Mouse (Mus musculus): ENCODE data around the gene Rgs2. TPM values are rescaled to one million over a fixed set of nuclear protein-coding genes. Genes with fewer than 3 reads are reported as not detected.

Rgs2 gene
- polyA plus RNA-seq (2012; rRNA removed): 2.1 and 2.8 TPM in 2 replicates

DNA sequence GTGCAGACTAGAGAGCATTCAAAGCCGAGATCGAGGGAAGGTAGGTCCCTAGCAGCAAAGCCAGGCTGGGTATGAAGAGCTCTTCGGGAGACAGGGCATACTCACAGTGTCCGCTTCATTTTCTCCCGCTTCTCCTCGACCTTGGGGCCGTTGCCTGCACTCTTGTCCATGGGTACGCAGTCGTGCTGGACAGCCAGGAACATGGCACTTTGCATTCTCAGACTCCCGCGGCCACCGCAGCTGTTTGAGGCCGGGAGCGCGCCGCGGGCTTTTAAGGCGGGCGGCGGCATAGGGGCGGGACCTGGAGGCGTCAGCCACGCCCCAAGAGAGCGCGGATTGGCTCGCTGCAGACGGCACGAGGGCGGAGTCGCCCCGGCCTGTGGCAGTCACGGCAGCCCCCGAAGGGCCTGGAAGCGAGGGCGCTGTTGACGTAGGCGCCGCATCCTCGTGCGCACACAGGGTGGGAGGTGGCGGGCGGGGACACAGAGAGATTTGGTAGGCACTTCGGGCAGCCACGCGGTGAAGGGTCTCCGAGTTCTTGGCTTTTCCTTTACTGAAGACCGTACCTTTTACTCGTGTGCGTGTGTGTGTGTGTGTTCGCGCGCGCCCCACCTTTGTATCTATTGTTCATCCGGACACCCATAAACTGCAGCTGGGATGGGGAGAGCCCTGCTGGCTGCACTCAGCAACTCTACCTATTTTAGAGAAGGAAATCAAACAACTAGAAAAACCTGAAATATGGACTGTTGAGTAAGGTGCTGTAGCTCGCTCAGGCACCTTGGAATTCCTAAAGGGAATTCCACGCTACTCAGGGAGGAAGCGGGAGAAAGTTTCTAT lies at the start of gene Rgs2:
Gene Rgs2 (minus strand): TSS at position 258 of the 837 bp plus-strand sequence.
- peak within 1 kb of the TSS; percentile 83 for H3K4me3 ChIP-seq (ENCODE audit: control insufficient read depth, low read depth, low read length)
- TF ChIP-seq POLR2A (IDR thresholded peaks at IDR 0.05; ENCODE audit: control insufficient read depth, low read depth, low read length): peak; percentile 98
- no peak for TF ChIP-seq CTCF (IDR thresholded peaks at IDR 0.05; ENCODE audit: control insufficient read depth, insufficient read depth, insufficient replicate concordance, low read depth, low read length)
- H3K36me3 ChIP-seq (ENCODE audit: control insufficient read depth, insufficient read depth, low read length): no peaks in the 10 kb centered on the region
- H3K4me1 ChIP-seq (ENCODE audit: control insufficient read depth, insufficient read depth, low read length): peaks cover 7% of the 10 kb centered on the region
- H3K27ac ChIP-seq (ENCODE audit: control insufficient read depth, insufficient read depth, low read depth, low read length): peak within 1 kb of the TSS; percentile 70
- no peaks in the 10 kb centered on the region for H3K27me3 ChIP-seq (ENCODE audit: control insufficient read depth, insufficient read depth, low read length)

GRCm38 (mm10) chr1:144053401-144053800 lies 49.4 kb upstream of the Rgs2 start:
- Histone ChIP-seq H3K27me3 (ENCODE audit: control insufficient read depth, insufficient read depth, low read length) (no peaks in the 10 kb centered on the region), H3K4me3 (ENCODE audit: control insufficient read depth, low read depth, low read length) (no peak overlapping the region), H3K4me1 (ENCODE audit: control insufficient read depth, insufficient read depth, low read length) (no peaks in the 10 kb centered on the region), H3K27ac (ENCODE audit: control insufficient read depth, insufficient read depth, low read depth, low read length) (no peak overlapping the region), H3K36me3 (ENCODE audit: control insufficient read depth, insufficient read depth, low read length) (no peaks in the 10 kb centered on the region)
- TF ChIP-seq CTCF (IDR thresholded peaks at IDR 0.05; ENCODE audit: control insufficient read depth, insufficient read depth, insufficient replicate concordance, low read depth, low read length) (no peak), POLR2A (IDR thresholded peaks at IDR 0.05; ENCODE audit: control insufficient read depth, low read depth, low read length) (no peak)

- Histone ChIP-seq H3K4me3 (ENCODE audit: control insufficient read depth, low read depth, low read length) (no peak overlapping the region), H3K27me3 (ENCODE audit: control insufficient read depth, insufficient read depth, low read length) (no peaks in the 10 kb centered on the region), H3K4me1 (ENCODE audit: control insufficient read depth, insufficient read depth, low read length) (no peaks in the 10 kb centered on the region), H3K36me3 (ENCODE audit: control insufficient read depth, insufficient read depth, low read length) (no peaks in the 10 kb centered on the region), H3K27ac (ENCODE audit: control insufficient read depth, insufficient read depth, low read depth, low read length) (no peak overlapping the region)
- no peak for TF ChIP-seq POLR2A (IDR thresholded peaks at IDR 0.05; ENCODE audit: control insufficient read depth, low read depth, low read length)
- no peak for TF ChIP-seq CTCF (IDR thresholded peaks at IDR 0.05; ENCODE audit: control insufficient read depth, insufficient read depth, insufficient replicate concordance, low read depth, low read length)
Measured at GRCm38 (mm10) chr1:144041826-144042225, 37.9 kb upstream of the Rgs2 start.

DNA sequence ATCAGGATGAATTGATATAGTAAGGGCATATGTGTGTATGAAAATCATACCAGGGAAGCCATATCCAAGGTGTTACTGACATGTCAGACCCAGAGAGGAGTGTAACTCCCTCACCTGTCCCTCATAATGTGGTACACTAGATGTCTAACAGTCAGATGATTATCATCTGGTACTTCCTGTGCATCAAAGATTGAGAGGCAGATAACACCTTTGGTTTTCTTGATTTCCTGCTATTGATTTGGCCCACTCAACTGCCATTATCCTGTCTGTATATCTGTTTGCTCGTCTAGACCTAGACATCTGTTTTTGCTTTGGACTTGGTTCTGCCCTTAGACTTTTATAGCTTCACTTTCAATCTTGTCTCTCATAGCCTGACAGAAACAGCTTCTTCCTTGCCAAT lies 29.5 kb upstream of the Rgs2 start:
- no peaks in the 10 kb centered on the region for H3K36me3 ChIP-seq (ENCODE audit: control insufficient read depth, insufficient read depth, low read length)
- H3K4me3 ChIP-seq (ENCODE audit: control insufficient read depth, low read depth, low read length): no peak overlapping the region
- H3K27me3 ChIP-seq (ENCODE audit: control insufficient read depth, insufficient read depth, low read length): no peaks in the 10 kb centered on the region
- peaks cover 5% of the 10 kb centered on the region for H3K4me1 ChIP-seq (ENCODE audit: control insufficient read depth, insufficient read depth, low read length)
- H3K27ac ChIP-seq (ENCODE audit: control insufficient read depth, insufficient read depth, low read depth, low read length): no peak overlapping the region
- TF ChIP-seq CTCF (IDR thresholded peaks at IDR 0.05; ENCODE audit: control insufficient read depth, insufficient read depth, insufficient replicate concordance, low read depth, low read length) (no peak), POLR2A (IDR thresholded peaks at IDR 0.05; ENCODE audit: control insufficient read depth, low read depth, low read length) (no peak)

- no peaks in the 10 kb centered on the region for H3K27me3 ChIP-seq (ENCODE audit: control insufficient read depth, insufficient read depth, low read length)
- TF ChIP-seq CTCF (IDR thresholded peaks at IDR 0.05; ENCODE audit: control insufficient read depth, insufficient read depth, insufficient replicate concordance, low read depth, low read length): no peak
- no peak for TF ChIP-seq POLR2A (IDR thresholded peaks at IDR 0.05; ENCODE audit: control insufficient read depth, low read depth, low read length)
- no peak overlapping the region for H3K27ac ChIP-seq (ENCODE audit: control insufficient read depth, insufficient read depth, low read depth, low read length)
Measured at GRCm38 (mm10) chr1:144030499-144030898, 26.5 kb upstream of the Rgs2 start.

GRCm38 (mm10) chr1:144029679-144030078 lies 25.7 kb upstream of the Rgs2 start:
- TF ChIP-seq POLR2A (IDR thresholded peaks at IDR 0.05; ENCODE audit: control insufficient read depth, low read depth, low read length) (no peak), CTCF (IDR thresholded peaks at IDR 0.05; ENCODE audit: control insufficient read depth, insufficient read depth, insufficient replicate concordance, low read depth, low read length) (no peak)
- H3K27me3 ChIP-seq (ENCODE audit: control insufficient read depth, insufficient read depth, low read length): no peaks in the 10 kb centered on the region
- peak overlapping the region; percentile 60; the same call in 1 of the 2 replicates for H3K4me3 ChIP-seq (ENCODE audit: control insufficient read depth, low read depth, low read length)
- no peaks in the 10 kb centered on the region for H3K36me3 ChIP-seq (ENCODE audit: control insufficient read depth, insufficient read depth, low read length)
- no peak overlapping the region for H3K27ac ChIP-seq (ENCODE audit: control insufficient read depth, insufficient read depth, low read depth, low read length)
- H3K4me1 ChIP-seq (ENCODE audit: control insufficient read depth, insufficient read depth, low read length): peaks cover 5% of the 10 kb centered on the region

More at GRCm38 (mm10) chr1:144030499-144030898, 26.5 kb upstream of the Rgs2 start:
- Histone ChIP-seq H3K4me1 (ENCODE audit: control insufficient read depth, insufficient read depth, low read length) (peaks cover 5% of the 10 kb centered on the region), H3K36me3 (ENCODE audit: control insufficient read depth, insufficient read depth, low read length) (no peaks in the 10 kb centered on the region), H3K4me3 (ENCODE audit: control insufficient read depth, low read depth, low read length) (no peak overlapping the region)

DNA sequence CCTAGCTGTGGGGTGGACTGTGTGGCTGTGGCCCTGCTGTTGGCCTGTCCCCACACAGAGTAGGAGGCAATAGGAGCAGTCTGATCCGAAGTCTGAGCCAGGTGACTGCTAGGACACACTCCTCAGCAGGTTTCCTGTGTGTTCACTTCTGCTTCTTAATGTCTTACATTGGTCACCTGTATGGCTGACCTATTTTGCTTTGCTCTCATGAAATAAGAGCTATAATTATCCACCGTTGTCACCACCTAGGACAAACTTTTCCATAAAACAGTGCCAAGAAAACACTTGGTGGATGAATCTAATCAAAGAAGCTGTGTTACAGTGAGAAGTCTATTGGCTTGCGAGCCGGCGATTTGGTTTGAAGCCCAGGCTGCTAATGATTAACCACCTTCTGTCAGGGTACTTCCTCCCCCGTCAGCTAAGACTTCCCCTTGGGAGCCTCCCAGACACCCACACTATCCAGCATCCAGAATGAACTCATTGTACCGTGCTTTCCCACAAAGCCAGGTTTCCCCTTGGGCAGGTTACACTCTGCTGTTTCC lies 14.5 kb upstream of the Rgs2 start:
- Histone ChIP-seq H3K4me1 (ENCODE audit: control insufficient read depth, insufficient read depth, low read length) (no peaks in the 10 kb centered on the region), H3K36me3 (ENCODE audit: control insufficient read depth, insufficient read depth, low read length) (no peaks in the 10 kb centered on the region), H3K27me3 (ENCODE audit: control insufficient read depth, insufficient read depth, low read length) (no peaks in the 10 kb centered on the region), H3K4me3 (ENCODE audit: control insufficient read depth, low read depth, low read length) (no peak overlapping the region), H3K27ac (ENCODE audit: control insufficient read depth, insufficient read depth, low read depth, low read length) (no peak overlapping the region)
- no peak for TF ChIP-seq POLR2A (IDR thresholded peaks at IDR 0.05; ENCODE audit: control insufficient read depth, low read depth, low read length)
- TF ChIP-seq CTCF (IDR thresholded peaks at IDR 0.05; ENCODE audit: control insufficient read depth, insufficient read depth, insufficient replicate concordance, low read depth, low read length): no peak

All from testis, adult 2 months (tissue).